Mouse (Mus musculus): ENCODE data around the gene Snx12. TPM values are rescaled to one million over a fixed set of nuclear protein-coding genes. Genes with fewer than 3 reads are reported as not detected.

Gene Snx12
- total RNA-seq (2021): 10 to 100 TPM; 23.4 to 25.5 TPM
- long read RNA-seq, experiment 1, partial matches to known transcripts: 0 of 21 reads
- long read RNA-seq, experiment 1, other reads (novel, unspliced or antisense): 14 of 21 reads
- long read RNA-seq, experiment 2, transcript Snx12-201 (5 exons, 1,002 nt): major isoform, 6 of 22 reads
- long read RNA-seq, experiment 2, partial matches to known transcripts: 2 of 22 reads
- long read RNA-seq, experiment 2, other reads (novel, unspliced or antisense): 9 of 22 reads

DNA sequence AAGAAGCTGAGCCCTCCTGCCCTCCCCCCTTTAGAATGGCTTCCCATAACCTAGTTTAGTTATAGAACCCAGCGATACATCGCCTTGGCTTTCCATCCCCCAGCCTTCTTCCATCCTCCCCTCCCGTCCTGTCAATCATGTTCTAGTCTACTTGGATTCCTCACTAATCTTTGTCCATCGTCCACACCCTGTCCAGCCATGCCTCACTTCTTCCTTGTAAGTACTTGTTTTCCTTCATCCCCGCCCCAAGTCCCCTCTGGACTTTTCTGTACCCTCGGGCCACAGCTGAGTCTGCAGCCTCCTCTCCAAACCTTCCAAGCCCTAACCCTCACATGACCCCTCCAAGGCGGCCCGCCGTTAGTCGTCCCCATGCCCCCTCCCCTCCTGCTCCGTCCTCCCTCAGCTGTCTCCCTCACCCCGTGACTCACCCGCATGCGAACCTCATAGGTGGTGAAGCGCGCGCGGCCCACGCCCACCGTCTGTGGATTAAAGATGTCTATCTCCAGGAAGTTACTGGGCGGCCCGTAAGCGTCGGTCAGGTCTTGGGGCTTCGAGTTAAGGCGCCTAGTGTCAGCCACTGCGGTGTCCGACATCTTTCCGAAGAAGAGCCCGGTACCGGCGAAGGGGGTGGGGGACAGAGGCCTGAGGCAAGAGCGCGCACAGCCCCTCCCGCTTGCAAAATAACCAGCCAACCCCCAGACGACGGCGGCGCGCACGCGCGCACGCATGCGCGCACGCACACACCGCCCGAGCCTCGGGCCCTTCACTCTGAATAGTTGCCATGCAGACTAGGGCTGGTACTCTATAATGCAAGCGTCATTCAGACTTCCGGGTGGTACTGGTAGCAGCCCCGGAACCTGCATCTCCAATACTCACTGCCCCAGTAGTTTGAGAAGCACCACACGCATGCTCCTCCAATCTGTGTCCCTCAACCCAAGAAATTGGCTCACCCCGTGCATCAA, at the start of gene Snx12:
TSS of gene Snx12 (minus strand) at position 730 of the 962 bp plus-strand sequence.
- DNase-seq: peak; percentile 87

DNA sequence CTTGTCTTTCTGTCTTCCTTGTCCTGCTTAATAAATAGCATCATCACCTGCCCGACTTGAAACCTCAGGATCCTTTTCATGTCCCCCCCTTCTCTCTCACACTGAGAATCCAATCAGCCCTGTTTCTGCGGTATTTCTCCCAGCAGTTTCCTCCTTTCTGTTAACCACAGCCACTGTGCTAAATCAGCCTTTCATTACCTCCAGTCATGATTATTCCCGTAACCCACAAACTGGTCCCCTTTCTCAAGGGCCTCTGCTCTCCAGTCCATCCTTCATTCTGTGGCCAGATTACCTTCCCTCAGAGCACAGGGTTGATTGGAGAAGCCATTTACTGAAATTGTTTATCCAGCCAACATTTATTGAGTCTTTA, 46.4 kb upstream of the Snx12 start, which contains the start of gene Gm20489:
TSS of gene Gm20489 (minus strand) at position 269 of the 370 bp plus-strand sequence.
- DNase-seq: no peak

DNA sequence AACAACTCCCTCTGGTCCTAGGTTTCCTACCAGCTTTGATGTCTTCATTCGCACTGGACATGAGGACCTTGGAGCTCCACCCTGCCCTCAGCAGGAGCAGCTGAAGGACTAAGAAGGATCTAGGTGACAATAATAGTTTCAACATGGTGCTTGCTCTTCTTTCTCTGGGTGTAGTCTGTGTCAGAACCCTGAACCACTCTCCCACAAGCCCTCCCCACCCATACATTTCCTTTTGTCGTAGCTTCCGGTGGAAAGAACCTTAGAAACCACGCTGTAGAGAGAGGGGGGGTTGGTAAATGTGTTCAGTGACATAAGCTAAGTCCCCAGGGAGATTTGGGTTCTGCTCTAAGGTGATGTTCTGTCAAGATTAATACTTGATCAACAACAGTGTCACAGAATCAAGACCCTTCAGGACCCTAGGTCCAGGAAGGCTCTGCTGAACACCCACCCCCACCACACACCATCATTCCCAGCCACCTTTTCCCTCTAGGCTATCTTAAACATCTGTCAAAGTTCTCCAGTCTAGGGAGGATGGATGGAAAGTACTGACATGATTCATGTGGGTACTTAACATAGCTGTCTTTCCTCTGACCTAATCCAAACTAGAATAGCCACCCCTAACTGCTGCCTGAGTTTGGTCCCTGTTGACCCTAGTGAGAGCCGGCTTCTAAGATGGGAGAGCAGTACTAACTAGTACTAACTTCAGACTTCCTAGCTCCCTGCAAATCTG, 45.8 kb upstream of the Snx12 start, which contains the start of gene Il2rg:
TSS of gene Il2rg (minus strand) at position 231 of the 730 bp plus-strand sequence.
- DNase-seq: no peak

DNA sequence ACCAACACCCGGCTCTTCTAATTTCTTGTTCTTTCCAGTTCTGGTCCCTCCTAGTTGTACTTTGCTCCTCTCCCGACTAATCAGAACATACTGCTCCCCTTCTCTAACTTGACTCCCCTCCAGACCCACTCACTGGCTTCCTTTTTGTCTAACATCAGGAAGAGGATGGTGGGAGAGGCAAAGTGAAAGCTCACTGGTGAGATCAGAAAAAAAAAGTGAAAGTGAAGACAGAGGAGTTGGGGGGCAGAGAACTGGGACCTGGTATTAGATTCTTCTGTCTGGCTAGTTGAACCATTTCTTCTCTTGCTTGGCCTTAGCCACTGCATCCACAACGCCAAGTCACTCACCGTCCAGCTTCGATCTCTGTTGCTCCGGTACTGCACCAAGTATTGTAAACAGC, 44.3 kb upstream of the Snx12 start:
- no peak for DNase-seq

DNA sequence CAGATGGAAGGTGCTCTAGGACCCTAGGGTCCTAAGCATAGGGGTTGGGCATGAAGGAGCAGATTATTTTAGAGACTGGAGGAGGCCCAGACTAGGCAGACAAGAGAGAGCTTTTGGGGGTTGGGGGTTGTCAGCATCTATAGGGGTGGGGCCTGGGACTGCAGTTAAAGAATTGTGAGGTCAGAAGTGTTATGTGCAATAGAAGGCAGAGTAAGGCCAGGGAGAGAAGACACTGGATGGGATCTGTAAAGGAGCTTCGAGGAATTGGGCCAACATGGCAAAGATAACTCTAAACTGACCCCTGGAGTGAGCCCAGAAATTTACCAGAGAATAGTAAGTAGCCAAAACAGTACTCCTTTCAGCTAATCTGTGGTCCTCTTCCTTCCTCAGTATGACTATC, 41.5 kb upstream of the Snx12 start, which contains the start of gene Gm614:
TSS of gene Gm614 (minus strand) at position 101 of the 400 bp plus-strand sequence.
- DNase-seq: no peak

DNA sequence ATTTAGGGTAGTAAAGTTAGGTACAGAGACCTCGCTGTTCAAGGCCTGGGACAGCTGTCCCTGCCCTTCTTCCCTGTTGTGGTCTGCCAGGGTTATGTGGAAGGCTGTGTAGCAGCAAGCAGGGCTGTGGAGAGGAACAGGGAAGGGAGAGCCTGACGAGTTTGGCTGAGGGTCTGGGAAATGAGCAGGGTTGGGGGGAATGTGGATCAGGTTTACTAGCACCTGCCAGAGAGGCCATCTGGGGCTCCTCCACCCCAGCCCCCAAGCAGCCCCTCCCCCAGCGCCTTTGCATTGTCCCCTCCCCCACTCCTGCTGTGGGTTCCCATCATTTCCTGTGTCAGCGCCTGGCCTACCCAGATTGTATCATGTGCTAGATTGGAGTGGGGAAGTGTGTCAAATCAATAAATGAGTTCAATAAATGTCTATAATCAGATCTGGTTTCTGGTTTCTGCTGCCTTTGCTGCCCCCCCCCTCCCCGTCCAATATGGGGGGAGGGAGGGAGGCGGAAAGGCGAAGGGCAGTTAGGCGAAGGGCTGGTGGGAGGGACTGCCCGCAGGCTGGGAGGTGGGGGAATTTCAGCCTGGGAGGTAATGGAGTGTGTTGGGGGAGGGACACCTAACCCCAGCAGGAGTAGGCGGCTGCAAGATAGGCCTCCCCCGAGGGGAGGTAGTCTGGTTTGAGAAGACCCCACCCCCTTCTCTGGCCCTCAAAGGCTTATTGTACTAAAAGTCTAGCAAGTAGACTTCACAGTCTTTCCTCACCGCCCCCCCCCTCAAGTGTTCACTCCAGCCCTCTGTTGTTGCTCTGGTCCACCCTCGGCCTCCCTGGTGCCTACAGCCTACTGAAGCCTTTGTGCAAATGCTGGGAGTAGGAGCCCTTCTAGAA, 38.3 kb upstream of the Snx12 start:
- DNase-seq: no peak

DNA sequence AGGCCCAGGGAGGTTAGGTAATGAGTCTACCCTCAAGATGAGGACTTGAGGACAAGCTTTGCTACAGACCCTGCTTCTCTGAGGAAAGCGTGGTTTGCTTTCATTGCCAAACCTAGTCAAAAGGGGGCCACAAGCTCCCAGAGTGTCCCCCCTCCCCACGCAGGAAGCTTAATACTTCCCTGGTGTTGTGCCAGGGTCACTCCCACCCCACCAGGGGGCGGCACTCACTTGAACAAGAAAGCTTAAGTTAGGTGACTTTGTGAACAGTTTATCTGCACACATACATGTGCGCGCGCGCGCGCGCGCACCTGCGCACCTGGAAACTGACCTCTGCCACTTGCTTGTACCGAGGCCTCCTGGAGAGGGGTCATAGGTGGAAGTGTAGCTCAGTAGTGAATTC, 34.2 kb upstream of the Snx12 start:
- no peak for DNase-seq

DNA sequence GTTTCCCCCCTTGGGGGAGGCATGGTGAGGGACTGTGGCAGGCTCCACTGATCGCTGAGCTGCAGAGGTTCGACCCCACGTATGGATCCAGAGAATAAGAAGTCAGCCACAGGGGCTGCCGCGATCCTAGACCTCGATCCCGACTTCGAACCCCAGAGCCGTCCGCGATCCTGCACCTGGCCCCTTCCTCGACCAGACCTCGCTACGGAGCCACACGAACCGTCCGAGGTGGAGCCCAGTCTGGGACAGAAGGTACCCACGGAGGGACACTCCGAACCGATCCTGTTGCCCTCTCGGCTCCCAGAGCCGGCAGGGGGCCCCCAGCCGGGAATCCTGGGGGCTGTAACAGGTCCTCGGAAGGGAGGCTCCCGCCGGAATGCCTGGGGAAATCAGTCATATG, 32.4 kb upstream of the Snx12 start:
- no peak for DNase-seq

DNA sequence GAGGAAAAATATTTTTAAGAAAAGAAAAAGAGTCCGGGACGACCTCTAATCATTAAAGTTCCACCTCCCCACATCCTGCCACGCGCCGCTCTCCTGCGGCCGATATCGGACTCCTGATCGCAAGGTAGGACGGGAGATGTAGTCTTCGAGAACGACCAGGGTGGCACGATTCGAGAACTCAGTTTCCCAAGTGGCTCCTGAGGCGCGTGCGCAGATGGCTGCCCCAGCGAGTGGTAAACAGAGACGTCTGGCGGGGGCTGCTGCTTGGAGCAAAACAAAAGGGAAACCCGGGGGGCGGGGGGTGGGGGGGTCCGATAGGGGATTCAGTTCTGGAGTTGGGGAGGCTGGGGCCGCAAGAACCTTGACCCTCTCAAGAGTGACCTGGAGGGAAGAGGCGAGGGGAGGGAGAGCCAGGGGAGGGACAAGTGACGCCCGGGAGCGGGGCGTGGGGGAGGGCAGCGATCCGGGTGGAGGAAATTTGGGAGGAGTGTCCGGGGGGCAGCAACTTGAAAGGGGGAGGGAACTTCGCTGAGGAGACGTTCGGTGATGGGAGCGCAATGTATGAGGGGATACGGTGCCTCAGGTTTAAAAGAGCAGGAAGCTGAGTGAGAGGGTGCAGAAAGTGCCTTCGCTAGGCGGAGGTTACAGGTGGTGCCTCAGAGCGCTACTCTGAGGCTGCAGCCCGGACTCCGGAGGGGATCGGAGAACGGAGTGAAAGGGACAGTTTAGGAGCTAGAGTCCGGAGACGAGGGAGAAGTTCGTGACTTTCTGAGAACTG, 31.8 kb upstream of the Snx12 start, which contains the start of gene Foxo4:
TSS of gene Foxo4 (plus strand) at position 577 of the 778 bp plus-strand sequence.
- DNase-seq: peak; percentile 88

DNA sequence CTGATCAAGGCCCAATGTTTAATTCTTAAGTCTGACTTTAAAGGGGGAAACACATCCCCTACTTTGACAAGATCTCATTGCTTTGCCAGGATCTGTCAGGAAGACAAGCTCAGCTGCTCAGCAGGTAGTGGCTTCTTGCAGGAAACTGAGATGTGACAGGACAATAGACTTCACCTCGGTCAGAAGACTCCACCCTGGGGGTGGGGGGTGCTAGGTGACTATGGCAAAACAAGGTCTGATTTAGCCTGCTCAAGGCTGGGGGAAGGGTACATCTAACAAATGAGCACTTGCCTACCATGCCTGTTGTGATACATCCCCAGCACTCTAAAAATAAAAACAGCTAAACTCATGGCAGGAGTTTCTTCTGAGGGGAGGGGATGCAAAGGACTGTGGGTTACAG, 22.6 kb upstream of the Snx12 start:
- no peak for DNase-seq

DNA sequence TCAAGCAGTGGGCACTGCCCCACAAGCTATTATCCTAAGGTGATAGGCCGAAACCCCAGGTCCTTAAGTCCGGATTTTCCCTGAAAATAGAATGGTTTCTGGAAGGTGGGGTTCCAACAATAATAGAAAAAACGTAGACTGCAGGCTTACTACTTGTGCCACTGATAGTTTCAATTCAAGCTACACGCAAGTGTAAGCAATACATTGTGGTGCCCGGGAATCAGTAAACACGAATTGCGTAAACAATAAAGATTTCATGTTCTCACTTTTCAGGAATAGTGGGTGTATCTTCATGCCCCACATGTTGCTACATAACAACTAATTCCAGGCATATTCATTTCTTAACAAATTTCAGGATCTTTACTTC, 416 bp upstream of the Snx12 start:
- DNase-seq: no peak

DNA sequence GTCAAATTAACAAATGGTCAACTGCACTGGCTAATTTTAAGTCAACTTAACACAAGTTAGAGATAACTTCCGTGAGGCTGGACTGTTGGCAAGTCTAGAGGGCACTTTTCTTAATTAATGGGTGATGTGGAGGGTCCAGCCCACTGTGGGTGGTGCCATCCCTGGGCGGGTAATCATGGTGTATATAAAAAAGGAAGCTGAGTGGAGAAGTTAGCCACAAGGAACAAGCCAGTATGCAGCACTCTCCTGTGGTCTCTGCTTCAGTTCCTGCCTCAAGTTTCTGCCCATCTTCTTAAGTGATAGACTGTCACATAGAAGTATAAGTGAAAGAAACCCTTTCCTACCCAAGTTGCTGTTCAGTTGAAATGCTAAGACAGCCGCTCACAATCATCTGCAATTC, 33.1 kb downstream of the Snx12 start:
- DNase-seq: no peak

DNA sequence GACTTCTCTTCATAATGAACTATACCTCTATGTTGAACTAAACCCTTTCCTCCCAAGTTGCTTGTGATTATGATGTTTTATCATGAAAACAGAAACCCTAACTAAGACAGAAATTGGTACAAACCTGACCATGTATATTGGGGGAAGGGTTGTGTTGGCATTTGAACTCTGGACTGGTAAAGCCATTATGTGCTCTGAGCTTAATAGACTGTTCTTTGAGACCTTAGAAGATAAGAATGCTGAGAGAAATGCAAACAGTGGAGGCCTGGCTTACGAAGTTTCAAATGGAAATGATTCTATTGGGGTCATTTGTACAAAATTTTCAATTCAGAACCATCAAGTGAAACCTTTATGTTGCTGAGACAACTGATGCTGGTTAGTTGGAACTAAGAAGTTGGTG, 34.7 kb downstream of the Snx12 start:
- no peak for DNase-seq

DNA sequence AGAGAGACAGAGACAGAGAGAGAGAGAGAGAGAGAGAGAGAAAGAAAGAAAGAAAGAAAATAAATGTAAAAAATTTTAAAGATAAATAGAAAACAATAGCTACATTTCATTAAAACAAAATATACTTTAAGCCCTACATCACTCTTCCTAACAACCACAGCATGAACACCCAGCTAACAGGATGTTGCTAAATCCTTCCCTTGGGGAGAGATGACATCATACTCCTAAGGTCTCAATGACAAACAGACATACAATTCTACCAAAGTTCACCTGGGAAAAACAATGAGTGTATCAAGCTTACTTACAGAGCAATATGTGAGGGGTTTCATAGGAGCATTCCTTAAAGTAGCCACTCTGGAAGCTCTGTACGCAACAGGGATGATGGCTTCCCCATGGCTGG, 49.0 kb downstream of the Snx12 start:
- DNase-seq: no peak

DNA sequence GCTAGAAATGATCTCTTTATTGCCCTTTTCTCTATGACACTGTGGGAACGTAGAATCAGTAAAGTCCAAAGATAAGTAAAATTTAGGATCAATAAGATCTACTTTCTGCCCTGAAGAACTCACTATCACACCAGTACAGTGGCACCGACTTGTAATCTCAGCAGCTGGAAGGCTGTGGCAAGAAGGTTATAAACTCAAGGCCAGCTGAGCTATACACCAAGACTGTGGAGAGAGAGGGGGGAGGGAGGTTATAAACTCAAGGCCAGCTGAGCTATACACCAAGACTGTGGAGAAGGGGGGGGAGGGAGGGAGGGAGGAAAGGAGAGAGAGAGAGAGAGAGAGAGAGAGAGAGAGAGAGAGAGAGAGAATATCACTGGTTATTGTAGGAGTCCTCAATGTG, 53.9 kb downstream of the Snx12 start:
- no peak for DNase-seq

DNA sequence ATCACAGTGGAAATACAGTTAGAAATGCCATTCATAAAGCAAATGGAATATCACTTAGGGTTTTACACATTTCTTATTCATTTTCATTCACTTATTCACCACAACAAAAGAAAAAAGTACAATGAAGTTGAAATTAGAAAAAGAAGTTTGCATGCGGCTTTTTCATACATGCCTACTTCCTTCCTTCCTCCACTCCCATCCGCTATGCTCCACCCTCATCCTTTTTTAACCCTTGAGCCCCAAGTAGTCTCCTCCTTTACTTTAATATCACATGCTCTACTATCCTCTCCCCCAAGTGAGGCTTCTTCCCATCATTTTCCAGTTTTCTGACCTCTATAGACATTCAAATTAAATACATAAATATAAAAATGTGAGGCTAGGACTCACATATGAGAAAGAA, 58.6 kb downstream of the Snx12 start:
- DNase-seq: no peak

DNA sequence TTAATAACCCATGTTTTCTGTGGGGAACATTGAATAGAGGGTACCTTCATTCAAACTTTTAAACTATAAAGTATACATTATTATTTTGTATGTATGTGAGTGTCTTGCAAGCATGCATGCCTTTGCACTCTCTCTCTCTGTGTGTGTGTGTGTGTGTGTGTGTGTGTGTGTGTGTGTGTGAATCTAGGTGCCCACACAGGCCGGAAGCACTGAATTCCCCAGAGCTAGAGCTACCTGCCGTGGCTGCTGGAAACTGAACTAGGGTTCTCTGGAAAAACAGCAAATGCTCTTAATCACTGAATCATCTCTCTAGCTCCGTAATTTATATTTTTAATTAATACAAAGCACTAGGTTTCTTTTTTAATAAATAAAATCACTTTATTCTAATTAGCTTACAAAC, 59.1 kb downstream of the Snx12 start:
- DNase-seq: no peak

DNA sequence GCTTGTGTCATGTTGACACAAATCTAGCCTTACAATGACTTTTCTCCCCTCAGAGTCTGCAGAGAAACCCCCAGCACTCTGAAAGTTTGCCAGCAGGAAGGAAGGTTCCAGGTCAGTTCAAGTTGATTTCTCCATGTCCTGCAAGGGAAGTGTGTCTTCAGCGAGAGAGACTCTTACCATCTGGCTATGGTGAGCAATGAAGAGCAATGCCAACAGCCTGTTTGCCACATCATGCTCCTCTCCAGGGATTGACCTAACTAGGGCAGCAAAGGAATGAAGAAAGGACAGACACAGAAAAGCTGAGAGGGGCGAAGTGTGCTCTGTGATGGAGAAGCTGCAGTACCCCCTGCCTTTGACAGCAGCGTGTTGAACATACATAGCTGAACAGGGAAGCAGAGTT, 59.8 kb downstream of the Snx12 start:
- no peak for DNase-seq

DNA sequence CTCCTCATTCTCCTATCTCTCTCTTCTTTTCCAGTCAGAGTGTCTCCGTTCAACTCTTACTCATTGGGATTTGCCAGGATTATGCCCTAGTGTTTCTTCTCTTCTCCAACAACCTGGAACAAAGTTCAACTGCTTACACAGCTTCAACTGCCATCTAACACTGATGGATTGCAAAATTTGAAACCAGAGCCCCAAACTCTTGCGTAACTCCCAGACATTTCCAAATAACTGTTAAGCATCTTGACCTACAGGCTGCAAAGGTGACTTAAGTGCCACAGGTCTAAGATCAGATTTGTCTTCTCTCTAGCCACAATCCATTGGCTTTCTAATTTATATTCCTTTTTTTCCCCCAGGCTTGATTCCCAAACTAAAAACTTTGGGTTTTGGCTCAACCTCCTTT, 64.9 kb downstream of the Snx12 start:
- no peak for DNase-seq

DNA sequence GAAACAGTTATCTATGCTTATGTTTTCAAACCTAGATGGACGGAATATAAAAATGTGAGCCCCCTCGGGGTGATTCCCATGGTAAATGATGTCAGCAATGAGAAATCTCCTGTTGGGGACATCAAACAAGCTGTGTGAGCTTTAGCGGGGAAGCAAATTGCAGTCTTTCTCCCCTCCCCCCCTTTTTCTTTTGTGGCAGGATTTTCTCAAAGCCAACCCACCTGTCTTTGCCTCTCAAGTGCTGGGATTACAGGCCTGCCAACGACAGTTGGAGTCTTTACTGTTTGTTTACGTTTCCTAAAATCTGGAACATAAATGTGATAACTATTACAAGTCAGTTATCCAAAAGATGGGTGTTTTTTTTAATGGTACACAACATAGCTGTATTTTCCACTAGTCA, 66.0 kb downstream of the Snx12 start:
- DNase-seq: no peak

DNA sequence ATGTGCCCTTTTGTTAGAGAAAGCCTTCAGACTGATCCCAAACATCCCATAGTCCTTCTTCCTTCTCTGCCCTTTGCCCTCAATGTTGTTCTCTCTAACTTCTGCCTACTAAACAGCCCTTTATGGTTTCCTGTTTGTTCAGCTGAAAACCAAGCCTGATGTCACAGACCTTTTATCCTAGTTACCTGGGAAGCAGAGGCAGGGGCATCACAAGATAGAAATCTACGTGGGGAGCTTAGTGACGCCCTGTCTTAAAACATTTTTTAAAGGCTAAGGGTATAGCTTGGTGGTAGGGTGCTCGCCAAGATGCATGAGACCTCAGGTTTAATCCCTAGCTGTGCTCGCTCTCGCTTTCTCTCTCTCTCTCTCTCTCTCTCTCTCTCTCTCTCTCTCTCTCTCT, 74.9 kb downstream of the Snx12 start:
- DNase-seq: no peak
